Mouse (Mus musculus) macrophage (primary cell): Measurements from ENCODE around the gene Mapk13. TPM values are rescaled to one million over a fixed set of nuclear protein-coding genes. Genes with fewer than 3 reads are reported as not detected.

Experiments used
- polyA plus RNA-seq: library from polyadenylated mRNA; stranded (reverse); fragments of 250-400 nt; gene quantifications from 3 replicates; pipeline ENCODE4 v1.2.4, GENCODE M21; 2018; ENCODE audit warnings: inconsistent platforms

Gene Mapk13
- polyA plus RNA-seq, 1 experiment from 2014 or later: 0.19 TPM

Other genes starting within 250 kb of the Mapk13 start
- gene Armc12, start 238.5 kb upstream of the Mapk13 start, polyA plus RNA-seq: not detected in 3 replicates
- gene Clpsl2, start 219.9 kb upstream of the Mapk13 start, polyA plus RNA-seq: not detected in 3 replicates
- gene Clps, start 208.5 kb upstream of the Mapk13 start, polyA plus RNA-seq: not detected in 3 replicates
- not detected in 3 replicates for gene Lhfpl5, start 193.7 kb upstream of the Mapk13 start, polyA plus RNA-seq
- gene Srpk1, start 146.6 kb upstream of the Mapk13 start, polyA plus RNA-seq: 27.4 to 34.2 TPM (median 32.5 TPM) in 3 replicates
- gene Slc26a8, start 79.1 kb upstream of the Mapk13 start, polyA plus RNA-seq: not detected in 3 replicates
- 62.0 to 93.5 TPM (median 63.5 TPM) in 3 replicates for gene Mapk14, start 78.0 kb upstream of the Mapk13 start, polyA plus RNA-seq
- 0.93 to 1.7 TPM (median 0.96 TPM) in 3 replicates for gene AC170998.1, start 43.2 kb upstream of the Mapk13 start, polyA plus RNA-seq
- 11.9 to 24.5 TPM (median 12.0 TPM) in 3 replicates for gene Brpf3, start 31.8 kb downstream of the Mapk13 start, polyA plus RNA-seq
- gene Pnpla1, start 89.1 kb downstream of the Mapk13 start, polyA plus RNA-seq: not detected in 3 replicates
- 0.33 to 1.1 TPM (median 0.77 TPM) in 3 replicates for gene 4930539E08Rik, start 146.0 kb downstream of the Mapk13 start, polyA plus RNA-seq
- gene Pxt1, start 174.5 kb downstream of the Mapk13 start, polyA plus RNA-seq: 0.27 TPM in 1 of 3 replicates, not detected in the others
- gene Kctd20, start 182.7 kb downstream of the Mapk13 start, polyA plus RNA-seq: 29.1 to 47.2 TPM (median 39.6 TPM) in 3 replicates
- 50.4 to 96.1 TPM (median 84.7 TPM) in 3 replicates for gene Stk38, start 238.7 kb downstream of the Mapk13 start, polyA plus RNA-seq